Mouse (Mus musculus) olfactory bulb, adult 2 months (tissue): ENCODE data around the gene Rcc1l.

Experiments used
- CTCF ChIP-seq: fragments of 200-500 bp; IDR thresholded peaks from 2 replicates; pipeline ENCODE4 v1.5.1; 2012; ENCODE audit warnings: low read depth, mild to moderate bottlenecking, low read length, moderate library complexity; ENCODE audit not compliant: insufficient read depth
- POLR2A ChIP-seq: fragments of 200-500 bp; IDR thresholded peaks from 2 replicates; pipeline ENCODE4 v1.6.1; 2012; ENCODE audit warnings: mild to moderate bottlenecking, low read depth, low read length, moderate library complexity; ENCODE audit not compliant: insufficient read depth

DNA sequence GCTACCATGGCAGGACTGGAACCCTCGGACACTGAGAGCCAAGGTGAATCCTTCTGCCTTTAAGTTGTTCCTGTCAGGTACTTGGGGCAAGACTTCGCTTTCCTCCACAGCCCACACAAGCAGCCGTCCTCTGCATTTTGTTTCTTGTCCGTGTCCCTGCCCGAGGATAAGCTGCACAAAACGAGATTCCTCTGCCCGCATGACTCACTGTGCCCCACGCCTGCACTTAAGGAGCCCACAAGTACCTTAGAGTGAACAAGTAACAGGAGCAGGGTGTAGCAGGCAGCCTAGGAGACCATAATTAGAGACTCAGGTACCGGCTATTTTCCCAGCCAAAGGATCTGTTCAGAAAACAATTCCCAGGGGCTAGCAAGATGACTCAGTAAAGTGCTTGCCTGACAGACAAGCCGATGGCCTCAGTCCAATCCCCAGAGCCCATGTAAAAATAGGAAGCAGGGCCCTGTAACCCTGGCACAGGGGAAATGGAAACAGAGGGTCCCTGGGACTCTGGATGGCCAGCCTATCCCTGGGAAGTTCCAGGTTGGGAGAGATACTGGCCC lies 29.3 kb downstream of the Rcc1l start:
- TF ChIP-seq POLR2A (no peak), CTCF (no peak)
